Mouse (Mus musculus): Measurements from ENCODE around the gene AC109138.7.
"Not testable (repeated sequence)": the region's sequence is repeated elsewhere in the genome, so short reads cannot be mapped to it uniquely, and the experiment has no call there.

The AC109138.7 gene

DNA sequence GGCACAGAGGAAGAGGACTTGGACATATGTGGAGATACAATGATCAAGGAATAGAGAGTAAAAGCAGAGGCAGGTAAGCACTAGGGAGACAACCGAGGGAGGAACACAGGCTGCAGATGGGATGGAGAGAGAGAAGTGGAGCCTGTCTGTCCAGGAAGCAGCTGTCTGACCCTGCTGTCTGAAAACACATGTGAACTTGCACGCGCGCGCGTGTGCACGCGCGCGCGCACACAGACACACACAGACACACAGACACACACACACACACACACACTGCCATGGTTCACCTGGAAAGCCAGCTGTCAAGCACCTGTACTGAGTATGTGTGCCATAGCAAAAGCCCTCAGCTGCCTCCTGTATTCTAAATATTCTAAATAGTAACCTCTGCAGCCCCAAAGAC lies 4.1 kb downstream of the AC109138.7 start:
- DNase-seq (ENCODE audit: low read depth), result no peak

- DNase-seq (ENCODE audit: low read depth), result no peak
Observed at GRCm38 (mm10) chr19:4218784-4219183, 4.6 kb downstream of the AC109138.7 start.

DNA sequence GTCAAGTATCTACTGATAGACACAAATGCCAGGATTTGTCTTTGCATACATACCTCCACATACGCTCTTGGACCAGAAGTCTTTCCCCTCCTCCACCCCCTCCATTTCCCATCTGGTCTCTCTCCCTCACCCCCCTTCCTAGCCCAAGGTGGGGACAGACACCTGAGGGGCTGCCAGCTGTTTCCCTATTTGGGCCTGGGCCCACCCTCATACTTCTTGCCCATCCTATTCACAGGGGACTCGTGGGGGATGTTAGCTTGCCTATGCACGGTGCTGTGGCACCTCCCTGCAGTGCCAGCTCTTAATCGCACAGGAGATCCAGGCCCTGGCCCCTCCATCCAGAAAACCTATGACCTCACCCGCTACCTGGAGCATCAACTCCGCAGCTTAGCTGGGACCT lies 5.8 kb downstream of the AC109138.7 start:
- no peak for DNase-seq (ENCODE audit: low read depth)

DNA sequence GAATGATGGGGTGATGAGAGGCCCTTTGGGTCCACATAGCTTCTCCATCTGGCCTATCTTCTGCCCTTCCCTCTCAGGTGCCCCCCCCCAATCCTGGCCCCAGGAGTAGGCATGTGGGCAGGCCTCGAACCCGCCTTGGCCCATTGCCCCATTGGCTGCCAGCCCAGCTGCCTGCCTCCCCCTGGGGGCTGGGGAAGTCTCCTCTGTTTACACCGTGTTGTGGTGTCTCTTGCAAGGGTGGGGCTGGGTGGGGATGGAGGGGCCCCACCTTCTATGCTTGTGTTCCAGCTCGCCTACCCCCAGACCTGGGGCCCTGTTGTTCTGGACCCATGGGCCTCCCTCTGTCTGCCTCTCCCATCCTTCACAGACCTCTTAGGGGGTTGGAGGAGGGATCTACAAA lies 6.3 kb downstream of the AC109138.7 start:
- DNase-seq (ENCODE audit: low read depth), result no peak

- DNase-seq (ENCODE audit: low read depth), result peak; percentile 61
Observed at GRCm38 (mm10) chr19:4220957-4221743, 7.0 kb downstream of the AC109138.7 start.

DNA sequence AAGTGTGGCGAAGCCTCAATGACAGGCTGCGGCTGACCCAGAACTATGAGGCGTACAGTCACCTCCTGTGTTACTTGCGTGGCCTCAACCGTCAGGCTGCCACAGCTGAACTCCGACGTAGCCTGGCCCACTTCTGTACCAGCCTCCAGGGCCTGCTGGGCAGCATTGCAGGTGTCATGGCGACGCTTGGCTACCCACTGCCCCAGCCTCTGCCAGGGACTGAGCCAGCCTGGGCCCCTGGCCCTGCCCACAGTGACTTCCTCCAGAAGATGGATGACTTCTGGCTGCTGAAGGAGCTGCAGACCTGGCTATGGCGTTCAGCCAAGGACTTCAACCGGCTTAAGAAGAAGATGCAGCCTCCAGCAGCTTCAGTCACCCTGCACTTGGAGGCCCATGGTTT lies 8.0 kb downstream of the AC109138.7 start:
- DNase-seq (ENCODE audit: low read depth), result no peak

DNA sequence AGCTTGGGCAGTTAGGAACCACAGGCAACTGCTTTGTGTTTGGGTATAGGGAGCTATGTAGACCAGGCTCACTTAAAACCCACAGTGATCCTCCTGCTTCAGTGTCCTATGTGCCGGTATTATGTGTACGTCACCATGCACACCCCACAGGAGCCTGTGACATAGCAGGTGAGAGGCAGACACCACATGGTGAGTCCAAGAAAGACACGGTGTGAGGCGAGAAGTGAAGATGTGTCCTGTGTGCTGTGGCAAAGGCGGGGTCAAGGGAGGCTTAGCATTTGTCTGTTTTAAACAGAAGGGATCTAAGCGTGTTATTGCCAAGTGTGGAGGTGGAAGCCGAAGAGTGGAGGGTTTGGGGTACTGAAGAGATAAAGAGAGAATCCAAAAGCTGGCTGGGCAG lies 12.6 kb downstream of the AC109138.7 start:
- no peak for DNase-seq (ENCODE audit: low read depth)

- no peak for DNase-seq (ENCODE audit: low read depth)
Observed at GRCm38 (mm10) chr19:4227446-4227845, 13.3 kb downstream of the AC109138.7 start.

GRCm38 (mm10) chr19:4227894-4228678 lies 13.9 kb downstream of the AC109138.7 start:
- peak; percentile 95 for DNase-seq (ENCODE audit: low read depth)

GRCm38 (mm10) chr19:4228891-4229290 lies 14.7 kb downstream of the AC109138.7 start:
- no peak for DNase-seq (ENCODE audit: low read depth)

DNA sequence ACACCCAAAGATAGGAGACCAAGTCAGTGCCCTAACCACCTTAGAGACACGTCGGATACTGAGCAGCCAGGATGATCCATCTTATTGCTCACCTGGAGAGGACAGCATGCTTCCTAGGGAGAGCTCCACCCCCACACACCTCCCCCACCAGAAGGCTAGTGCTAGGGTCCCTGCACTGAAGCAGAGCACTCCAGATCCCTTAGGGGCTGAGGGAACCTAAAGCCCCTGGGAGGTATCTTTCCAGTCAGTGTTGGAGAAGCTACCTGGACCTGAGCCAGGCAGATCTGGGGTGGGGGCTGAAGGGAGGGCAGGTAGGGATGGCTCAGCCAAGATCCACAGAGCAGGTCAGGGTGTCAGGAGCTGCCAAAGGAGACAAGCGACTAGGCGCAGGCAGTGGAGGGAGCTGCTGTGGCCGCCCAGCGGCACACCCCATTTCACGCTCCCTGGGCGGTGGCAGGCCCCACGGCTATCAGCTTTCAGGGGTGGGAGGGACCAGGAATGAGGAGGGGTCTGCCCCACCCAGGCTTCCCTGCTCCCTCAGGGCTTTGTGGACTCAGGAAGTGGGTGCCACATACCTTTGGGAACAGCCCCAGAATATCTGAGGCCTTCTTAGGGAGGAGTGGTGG lies 15.4 kb downstream of the AC109138.7 start:
- no peak for DNase-seq (ENCODE audit: low read depth)

DNA sequence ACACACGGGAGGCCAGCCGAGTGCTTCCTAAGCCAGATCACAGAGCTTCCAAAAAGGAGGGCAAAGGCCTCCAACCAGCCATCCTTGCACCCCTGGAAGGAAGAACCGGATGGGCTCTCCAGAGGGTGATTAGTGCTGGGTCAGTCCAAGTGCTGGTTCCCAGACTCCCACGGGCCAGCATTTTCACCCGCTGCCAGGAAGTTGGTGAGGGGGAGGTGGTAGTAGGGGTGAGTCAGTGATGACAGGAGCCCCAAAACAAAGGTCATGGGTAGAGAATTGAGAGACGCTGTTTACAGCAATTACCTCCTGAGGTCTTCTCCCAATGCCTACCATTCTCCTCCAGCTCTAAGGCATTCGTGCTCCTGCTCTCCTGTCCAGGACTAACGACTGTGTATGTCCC lies 16.3 kb downstream of the AC109138.7 start:
- DNase-seq (ENCODE audit: low read depth), result peak; percentile 67

DNA sequence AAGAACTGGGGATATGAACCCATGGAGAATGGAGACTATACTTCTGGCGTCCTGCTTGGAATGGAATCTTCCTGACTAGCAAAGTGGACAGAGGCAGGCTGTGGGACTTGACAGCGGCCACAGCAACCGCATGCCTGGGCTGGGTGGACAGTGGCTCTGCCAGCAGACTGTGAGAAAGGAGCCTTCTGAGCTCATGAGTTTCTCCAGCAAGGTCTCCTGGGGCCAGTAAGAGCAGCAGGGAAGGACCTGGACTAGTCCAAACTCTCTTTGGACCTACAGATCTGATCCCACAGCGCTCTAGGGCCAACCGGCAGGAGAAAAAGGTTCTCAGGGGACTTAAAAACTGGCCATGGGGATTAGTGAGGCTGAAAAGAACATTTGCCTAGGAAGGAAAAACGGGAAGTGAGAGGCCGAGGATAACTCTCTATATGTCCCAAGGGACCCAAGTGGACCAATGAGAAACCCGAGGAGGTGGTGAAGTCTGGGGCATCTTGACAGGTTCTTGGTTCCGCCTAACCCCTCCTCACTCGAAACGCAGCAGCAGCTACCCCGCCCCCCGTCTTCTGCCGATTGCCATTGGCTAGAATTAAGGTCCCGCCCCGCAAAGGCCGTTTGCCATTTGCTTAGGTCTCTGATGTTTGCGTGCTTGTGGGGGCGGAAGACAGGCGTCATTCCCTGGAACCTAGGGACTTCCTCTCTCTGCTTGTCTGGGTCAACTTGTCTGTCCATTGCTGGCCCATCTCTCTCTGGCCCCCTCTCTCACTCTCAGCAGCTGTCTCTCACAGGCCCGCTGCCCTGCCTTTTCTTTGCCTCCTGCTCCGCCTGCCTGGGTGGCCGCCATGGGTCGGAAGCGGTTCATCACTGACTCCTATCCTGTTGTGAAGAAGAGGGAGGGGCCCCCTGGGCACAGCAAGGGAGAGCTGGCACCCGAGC lies 17.4 kb downstream of the AC109138.7 start, which contains the start of gene Pold4:
Pold4 (plus strand) TSS at position 647 of the 933 bp plus-strand sequence.
- DNase-seq (ENCODE audit: low read depth), result peak; percentile 96

GRCm38 (mm10) chr19:4232186-4232572 lies 18.0 kb downstream of the AC109138.7 start:
- DNase-seq (ENCODE audit: low read depth), result peak; percentile 55

GRCm38 (mm10) chr19:4232651-4233050 lies 18.5 kb downstream of the AC109138.7 start:
- DNase-seq (ENCODE audit: low read depth), result no peak

GRCm38 (mm10) chr19:4234548-4234947 lies 20.4 kb downstream of the AC109138.7 start:
- DNase-seq (ENCODE audit: low read depth), result no peak

DNA sequence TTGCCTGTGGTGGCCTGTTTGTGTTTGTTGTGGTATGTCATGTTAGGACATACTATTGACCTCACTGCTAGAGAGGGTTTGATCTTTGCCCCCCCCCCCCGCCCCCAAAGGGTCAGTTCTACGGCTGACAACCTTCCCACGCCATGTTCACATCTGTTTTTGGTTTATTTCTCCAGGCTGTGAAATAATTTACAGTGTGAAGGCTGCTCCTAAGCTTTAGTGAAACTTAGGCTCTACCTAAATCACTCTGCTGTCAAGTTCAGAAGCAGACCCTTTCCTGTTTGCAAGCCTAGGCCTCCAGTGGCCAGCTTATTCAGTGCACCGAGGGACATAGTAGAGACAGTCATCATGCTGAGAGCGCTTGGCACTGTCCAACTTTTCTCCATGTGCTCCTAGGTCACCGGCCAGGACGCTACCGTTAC lies 26.1 kb downstream of the AC109138.7 start:
- peak; percentile 59 for DNase-seq (ENCODE audit: low read depth)

GRCm38 (mm10) chr19:4242416-4242815 lies 28.3 kb downstream of the AC109138.7 start:
- DNase-seq (ENCODE audit: low read depth), result no peak

- DNase-seq (ENCODE audit: low read depth), result no peak
Observed at GRCm38 (mm10) chr19:4244775-4245174, 30.6 kb downstream of the AC109138.7 start.

DNA sequence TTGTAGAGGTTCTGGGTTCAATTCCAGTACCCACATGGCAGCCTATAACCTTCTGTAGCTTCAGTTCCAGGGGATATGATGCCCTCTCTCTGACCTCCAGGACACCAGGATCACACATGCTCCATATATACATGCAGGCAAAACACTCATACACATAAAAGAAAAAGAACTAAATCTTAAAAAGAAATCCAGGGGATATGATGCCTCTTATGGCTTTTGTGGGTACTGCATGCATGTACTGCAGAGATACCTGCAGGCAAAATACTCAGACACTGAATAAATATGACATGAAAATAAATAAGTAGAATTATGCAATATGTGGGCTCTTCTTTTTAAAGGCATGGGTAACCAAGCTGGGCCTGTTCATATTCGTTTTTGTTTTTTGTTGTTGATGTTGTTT lies 32.9 kb downstream of the AC109138.7 start:
- DNase-seq (ENCODE audit: low read depth), result peak; percentile 47

DNA sequence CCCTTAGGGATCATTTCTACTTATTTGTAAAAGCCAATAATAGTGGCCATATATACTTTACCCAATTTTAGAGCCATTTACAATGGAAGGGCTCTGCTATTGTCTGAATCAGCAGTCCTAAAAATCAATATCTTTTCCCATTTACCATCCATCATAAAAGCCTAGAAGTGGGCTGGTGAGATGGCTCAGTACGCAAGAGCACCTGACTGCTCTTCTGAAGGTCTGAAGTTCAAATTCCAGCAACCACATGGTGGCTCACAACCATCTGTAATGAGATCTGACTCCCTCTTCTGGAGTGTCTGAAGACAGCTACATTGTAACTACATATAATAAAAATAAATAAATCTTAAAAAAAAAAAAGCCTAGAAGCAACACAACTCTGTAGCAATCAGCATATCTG lies 34.5 kb downstream of the AC109138.7 start:
- DNase-seq (ENCODE audit: low read depth), result not testable (repeated sequence)

- DNase-seq (ENCODE audit: low read depth), result no peak
Observed at GRCm38 (mm10) chr19:4254230-4254629, 40.1 kb downstream of the AC109138.7 start.

All from NIH3T3 (cell line).